Mouse (Mus musculus) CH12.LX (cell line): ENCODE measurements around the gene Atp8a2.

Experiments used
- BHLHE40 ChIP-seq: IDR thresholded peaks from 2 replicates; pipeline ENCODE4 v1.6.1; 2011; ENCODE audit warnings: mild to moderate bottlenecking, low read depth, low read length, improper control_type of control experiment
- CHD2 ChIP-seq: IDR thresholded peaks from 2 replicates; pipeline ENCODE4 v1.6.1; 2011; ENCODE audit warnings: low read length, improper control_type of control experiment
- CTCF ChIP-seq, 2 experiments: IDR thresholded peaks in 1 of 2; conservative IDR thresholded peaks in 1 of 2; 2 replicates each; pipeline ENCODE4 v1.5.1; 2011 to 2012; ENCODE audit warnings: low read depth in 2 of 2, low read length in 2 of 2, improper control_type of control experiment in 1 of 2, inconsistent platforms in 1 of 2, mild to moderate bottlenecking in 1 of 2, moderate library complexity in 1 of 2
- ELF1 ChIP-seq: IDR thresholded peaks from 2 replicates; pipeline ENCODE4 v1.6.1; 2014; ENCODE audit warnings: low read depth, mild to moderate bottlenecking, inconsistent platforms, low read length, improper control_type of control experiment
- EP300 ChIP-seq: IDR thresholded peaks from 2 replicates; pipeline ENCODE4 v1.6.1; 2011; ENCODE audit warnings: low read length, improper control_type of control experiment
- GABPA ChIP-seq: IDR thresholded peaks from 2 replicates; pipeline ENCODE4 v1.6.1; 2012; ENCODE audit warnings: low read depth, low read length, improper control_type of control experiment, inconsistent platforms; ENCODE audit not compliant: insufficient replicate concordance
- MAFK ChIP-seq: IDR thresholded peaks from 2 replicates; pipeline ENCODE4 v1.6.1; 2011; ENCODE audit warnings: low read length, improper control_type of control experiment; ENCODE audit not compliant: insufficient replicate concordance
- MEF2A ChIP-seq: IDR thresholded peaks from 2 replicates; pipeline ENCODE4 v1.6.1; 2014; ENCODE audit warnings: low read depth, mild to moderate bottlenecking, inconsistent platforms, low read length, improper control_type of control experiment, borderline replicate concordance
- POLR2A ChIP-seq: IDR thresholded peaks from 2 replicates; pipeline ENCODE4 v1.6.1; 2011; ENCODE audit warnings: low read depth, mild to moderate bottlenecking, improper control_type of control experiment, low read length
- SMC3 ChIP-seq: IDR thresholded peaks from 2 replicates; pipeline ENCODE4 v1.6.1; 2011; ENCODE audit warnings: low read depth, low read length, improper control_type of control experiment
- TBP ChIP-seq: conservative IDR thresholded peaks from 2 replicates; pipeline ENCODE4 v1.6.1; 2011; ENCODE audit warnings: low read depth, low read length, improper control_type of control experiment
- TCF12 ChIP-seq: IDR thresholded peaks from 2 replicates; pipeline ENCODE4 v1.6.1; 2014; ENCODE audit warnings: low read depth, mild to moderate bottlenecking, inconsistent platforms, low read length, improper control_type of control experiment
- USF1 ChIP-seq: IDR thresholded peaks from 2 replicates; pipeline ENCODE4 v1.6.1; 2014; ENCODE audit warnings: low read depth, mild to moderate bottlenecking, inconsistent platforms, low read length, improper control_type of control experiment

DNA sequence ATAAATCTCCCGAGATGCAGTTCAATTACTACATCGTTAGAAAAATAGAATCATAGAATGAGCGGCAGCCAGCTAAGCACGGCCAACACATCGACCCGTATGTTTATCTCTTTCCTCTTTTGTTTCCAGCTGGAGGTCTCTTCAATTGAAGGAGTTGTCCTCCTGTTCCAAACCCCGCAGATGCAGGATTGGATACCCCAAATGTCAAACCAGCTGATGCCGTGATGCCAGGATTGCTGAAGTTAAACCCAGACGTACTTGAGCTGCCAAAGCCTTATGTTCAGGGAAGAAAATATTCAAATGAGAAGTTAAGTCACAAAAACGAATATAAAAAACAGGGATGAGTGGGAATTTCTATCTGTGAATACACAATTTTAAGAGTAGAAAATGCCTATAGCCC lies 22.9 kb upstream of the Atp8a2 start:
- TF ChIP-seq CTCF (conservative IDR thresholded peaks at IDR 0.05 in 1 of 2, IDR thresholded peaks at IDR 0.05 in 1 of 2; ENCODE audit: low read depth in 2 of 2, low read length in 2 of 2) (no peak), CHD2 (no peak), POLR2A (no peak), BHLHE40 (no peak), ELF1 (no peak), TCF12 (no peak), MEF2A (no peak), MAFK (no peak), EP300 (no peak), GABPA (no peak), TBP (no peak), SMC3 (no peak), USF1 (no peak)
